Mouse (Mus musculus): ENCODE measurements around the gene Dst. TPM values are rescaled to one million over a fixed set of nuclear protein-coding genes. Genes with fewer than 3 reads are reported as not detected.

Gene Dst
- polyA plus RNA-seq, 1 experiment from 2014 or later: 3.3 TPM

DNA sequence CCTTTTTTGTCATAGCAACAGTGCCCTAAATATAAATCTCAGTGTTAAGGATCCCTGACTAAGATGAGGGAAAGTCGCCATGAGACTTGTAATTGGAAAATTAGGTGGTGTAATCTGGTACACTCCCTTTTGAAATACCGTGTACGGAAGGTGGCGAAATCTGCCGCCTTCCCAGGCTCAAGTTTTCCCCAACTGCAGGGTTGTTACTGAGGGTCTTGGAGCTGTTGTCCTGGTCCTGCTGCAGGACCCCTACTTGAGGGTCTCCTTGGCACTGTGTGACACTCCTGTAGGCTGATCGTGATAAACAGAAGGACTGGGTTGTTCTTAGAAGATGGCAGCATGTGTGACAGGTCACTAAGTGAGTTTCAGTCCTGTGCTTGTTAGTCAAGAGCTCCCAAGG lies 169.9 kb downstream of the Dst start:
- peaks cover 3% of the 10 kb centered on the region; the same call in 1 of the 2 replicates for H3K4me1 ChIP-seq (replicated peaks)
- no peaks in the 10 kb centered on the region for H3K9me3 ChIP-seq (replicated peaks)
- 76% methylated on average over 6 of the region's 6 CpGs for WGBS (ENCODE audit: insufficient replicate concordance)
- ATAC-seq (ENCODE audit: low read depth) (no peak), DNase-seq (no peak)
- no peak overlapping the region for H3K4me2 ChIP-seq
- H3K27ac ChIP-seq: no peak overlapping the region
- H3K9ac ChIP-seq: no peak overlapping the region
- H3K4me3 ChIP-seq (replicated peaks): no peak overlapping the region
- H3K36me3 ChIP-seq: no peaks in the 10 kb centered on the region
- no peaks in the 10 kb centered on the region for H3K27me3 ChIP-seq

DNA sequence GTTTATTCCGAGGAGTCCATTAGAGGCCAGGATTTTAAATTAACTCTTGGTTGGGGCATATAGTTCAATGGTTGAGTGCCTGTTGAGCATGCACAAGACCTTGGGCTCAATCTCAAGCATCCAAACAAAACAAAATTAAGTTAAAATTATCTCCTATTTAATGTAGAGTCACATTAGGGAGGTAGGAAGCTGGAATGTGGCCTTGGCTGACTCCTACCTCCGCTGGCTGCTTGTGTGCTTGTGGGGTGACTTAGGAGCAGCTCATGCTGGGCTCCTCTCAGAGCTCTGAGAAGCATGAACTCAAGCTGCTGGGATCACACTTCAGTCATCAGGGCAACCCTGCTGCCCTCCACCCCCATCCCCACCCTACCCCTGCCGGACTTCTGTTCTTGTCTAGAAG lies 181.0 kb downstream of the Dst start:
- ATAC-seq (ENCODE audit: low read depth) (no peak), DNase-seq (no peak)
- no peak overlapping the region for H3K9ac ChIP-seq
- H3K4me1 ChIP-seq (replicated peaks): no peaks in the 10 kb centered on the region
- H3K27ac ChIP-seq: no peak overlapping the region
- H3K36me3 ChIP-seq: 0 out of 2 replicates have a peak, but pooled peaks cover 5% of the 10 kb centered on the region
- H3K27me3 ChIP-seq: no peaks in the 10 kb centered on the region
- no peak overlapping the region for H3K4me3 ChIP-seq (replicated peaks)
- WGBS (ENCODE audit: insufficient replicate concordance): 71% methylated on average over 3 of the region's 3 CpGs
- H3K4me2 ChIP-seq: no peak overlapping the region
- H3K9me3 ChIP-seq (replicated peaks): no peaks in the 10 kb centered on the region

DNA sequence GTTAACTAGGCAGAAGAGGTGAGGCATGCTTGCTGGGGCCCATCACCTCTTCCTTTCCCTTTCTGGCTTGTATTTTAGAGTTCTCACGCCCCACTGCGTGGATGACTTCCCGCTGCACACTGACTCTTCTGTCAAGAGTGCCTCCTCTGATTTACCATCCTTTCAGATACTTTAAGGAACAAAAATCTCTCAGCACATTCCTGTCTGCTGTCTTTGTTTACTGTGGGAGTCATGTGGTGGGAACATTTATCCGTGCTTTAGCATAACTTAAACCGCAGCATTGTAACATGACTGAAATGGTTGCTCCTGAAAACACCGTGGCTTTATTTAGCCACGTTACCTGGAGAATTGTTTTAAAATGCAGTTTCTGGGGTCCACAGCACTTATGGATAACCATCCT lies 182.7 kb downstream of the Dst start:
- 66% methylated on average over 7 of the region's 7 CpGs for WGBS (ENCODE audit: insufficient replicate concordance)
- Histone ChIP-seq H3K27me3 (no peaks in the 10 kb centered on the region), H3K9me3 (replicated peaks) (no peaks in the 10 kb centered on the region), H3K4me1 (replicated peaks) (no peaks in the 10 kb centered on the region), H3K27ac (no peak overlapping the region), H3K9ac (no peak overlapping the region), H3K4me2 (no peak overlapping the region), H3K4me3 (replicated peaks) (no peak overlapping the region), H3K36me3 (0 out of 2 replicates have a peak, but pooled peaks cover 5% of the 10 kb centered on the region)
- DNase-seq (no peak), ATAC-seq (ENCODE audit: low read depth) (no peak)

DNA sequence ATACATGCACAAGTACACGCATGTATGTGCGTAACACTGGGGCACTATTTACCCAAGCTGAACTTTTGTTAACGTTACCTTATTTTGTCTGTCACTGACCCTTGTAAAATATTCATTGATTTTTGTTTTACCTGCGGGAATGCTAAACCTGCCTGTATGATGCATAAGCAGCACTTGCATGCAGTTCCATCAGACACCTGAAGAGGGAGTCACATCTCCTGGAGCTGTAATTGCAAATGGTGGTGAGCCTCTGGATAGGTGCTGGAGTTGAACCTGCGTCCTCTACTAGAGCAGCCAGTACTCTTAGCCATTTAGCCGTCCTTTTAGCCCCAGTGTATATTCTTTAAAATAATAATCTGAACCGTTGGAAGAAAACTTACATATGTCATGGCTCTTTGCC lies 185.6 kb downstream of the Dst start:
- Histone ChIP-seq H3K27ac (no peak overlapping the region), H3K4me2 (no peak overlapping the region), H3K4me1 (replicated peaks) (no peaks in the 10 kb centered on the region), H3K9ac (no peak overlapping the region), H3K27me3 (no peaks in the 10 kb centered on the region), H3K4me3 (replicated peaks) (no peak overlapping the region), H3K36me3 (no peaks in the 10 kb centered on the region), H3K9me3 (replicated peaks) (no peaks in the 10 kb centered on the region)
- no peak for ATAC-seq (ENCODE audit: low read depth)
- 69% methylated on average over 7 of the region's 7 CpGs for WGBS (ENCODE audit: insufficient replicate concordance)
- DNase-seq: no peak

DNA sequence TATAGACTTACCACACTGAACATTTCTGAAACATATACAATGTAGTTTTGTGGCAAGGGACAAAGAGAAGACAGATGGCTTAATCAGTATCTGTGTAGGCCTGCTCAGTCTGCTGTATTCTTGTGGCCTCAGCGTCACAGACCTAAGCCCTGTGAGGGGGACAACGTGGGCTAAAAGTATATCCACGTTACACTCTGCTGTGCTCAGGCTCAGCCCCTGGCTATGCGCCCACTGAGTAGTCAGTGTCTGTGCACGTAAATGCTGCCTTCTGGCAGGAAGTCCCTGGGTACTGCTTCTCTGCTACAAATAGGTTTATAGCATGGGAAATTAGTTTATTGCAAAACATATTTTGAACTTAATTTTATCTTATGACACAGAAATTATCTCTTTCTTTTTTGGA lies 186.3 kb downstream of the Dst start:
- no peaks in the 10 kb centered on the region for H3K9me3 ChIP-seq (replicated peaks)
- no peaks in the 10 kb centered on the region for H3K4me1 ChIP-seq (replicated peaks)
- H3K36me3 ChIP-seq: no peaks in the 10 kb centered on the region
- no peaks in the 10 kb centered on the region for H3K27me3 ChIP-seq
- H3K4me3 ChIP-seq (replicated peaks): no peak overlapping the region
- 65% methylated on average over 5 of the region's 5 CpGs for WGBS (ENCODE audit: insufficient replicate concordance)
- no peak overlapping the region for H3K4me2 ChIP-seq
- H3K27ac ChIP-seq: no peak overlapping the region
- no peak overlapping the region for H3K9ac ChIP-seq
- DNase-seq (no peak), ATAC-seq (ENCODE audit: low read depth) (no peak)

DNA sequence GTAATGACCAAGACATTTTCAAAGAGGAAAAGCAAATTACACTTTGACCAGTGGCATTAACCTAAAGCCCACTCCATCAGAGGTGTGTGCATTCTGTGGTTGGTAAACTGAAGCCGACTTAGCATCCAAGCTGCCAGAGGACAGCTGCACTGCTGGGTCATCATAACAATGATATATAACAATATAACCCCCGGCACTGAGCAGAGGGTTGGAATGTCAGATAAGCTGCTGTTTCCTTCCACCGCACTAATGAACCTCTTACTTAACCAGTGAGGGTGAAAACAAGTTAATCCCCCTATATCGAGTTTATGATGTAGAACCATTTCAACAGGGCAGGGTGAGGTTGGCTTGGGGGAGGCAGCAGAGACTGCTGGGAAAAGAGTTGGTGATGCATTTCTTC lies 187.1 kb downstream of the Dst start:
- Histone ChIP-seq H3K9ac (no peak overlapping the region), H3K27me3 (no peaks in the 10 kb centered on the region), H3K27ac (no peak overlapping the region), H3K4me3 (replicated peaks) (no peak overlapping the region), H3K4me1 (replicated peaks) (no peaks in the 10 kb centered on the region), H3K36me3 (no peaks in the 10 kb centered on the region), H3K9me3 (replicated peaks) (no peaks in the 10 kb centered on the region), H3K4me2 (no peak overlapping the region)
- 45% methylated on average over 4 of the region's 4 CpGs for WGBS (ENCODE audit: insufficient replicate concordance)
- DNase-seq: no peak
- no peak for ATAC-seq (ENCODE audit: low read depth)

DNA sequence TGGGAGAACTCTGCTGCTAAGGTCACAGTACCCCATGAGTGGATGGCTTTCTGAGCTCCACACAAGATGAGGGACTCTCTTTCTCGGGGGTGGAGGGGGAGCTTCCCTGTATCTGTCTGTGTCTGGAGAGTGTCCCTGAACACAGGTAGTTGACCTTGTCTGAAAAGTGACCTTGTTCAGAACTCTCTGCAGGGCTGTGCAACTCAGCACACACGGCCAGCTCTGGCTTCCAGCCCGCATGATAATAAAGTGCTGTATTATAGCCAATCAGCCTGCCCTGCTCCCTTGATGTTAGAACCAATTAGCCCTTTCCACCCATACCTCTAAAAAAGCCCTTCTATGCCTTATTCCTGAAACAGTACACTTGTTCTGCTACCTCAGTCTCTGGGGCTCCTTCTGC lies 188.9 kb downstream of the Dst start:
- DNase-seq (no peak), ATAC-seq (ENCODE audit: low read depth) (no peak)
- Histone ChIP-seq H3K9ac (no peak overlapping the region), H3K36me3 (no peaks in the 10 kb centered on the region), H3K27me3 (no peaks in the 10 kb centered on the region), H3K4me2 (no peak overlapping the region), H3K4me3 (replicated peaks) (no peak overlapping the region), H3K27ac (no peak overlapping the region), H3K4me1 (replicated peaks) (no peaks in the 10 kb centered on the region), H3K9me3 (replicated peaks) (no peaks in the 10 kb centered on the region)
- WGBS (ENCODE audit: insufficient replicate concordance): 58% methylated on average over 3 of the region's 3 CpGs

DNA sequence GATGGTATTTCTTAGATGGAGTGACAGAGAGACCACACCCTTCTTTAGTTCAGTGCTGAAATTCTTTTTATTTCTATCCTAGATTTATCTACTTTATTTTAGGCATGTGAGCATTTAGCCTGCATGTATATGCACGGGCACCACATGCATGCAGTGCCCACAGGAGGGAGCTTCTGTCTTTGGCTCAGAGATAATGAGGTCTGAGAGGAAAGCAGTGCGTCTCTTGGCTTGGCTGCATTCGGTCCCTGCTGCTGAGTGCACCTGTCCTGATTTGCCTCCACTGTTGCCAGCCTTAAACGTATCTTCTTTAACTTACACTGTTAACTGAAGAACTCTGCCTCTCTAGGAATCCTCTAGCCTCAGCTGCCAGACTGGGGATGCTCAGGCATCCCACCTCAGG lies 189.6 kb downstream of the Dst start:
- H3K4me3 ChIP-seq (replicated peaks): no peak overlapping the region
- H3K9ac ChIP-seq: no peak overlapping the region
- no peak for DNase-seq
- no peak overlapping the region for H3K4me2 ChIP-seq
- H3K4me1 ChIP-seq (replicated peaks): no peaks in the 10 kb centered on the region
- no peak overlapping the region for H3K27ac ChIP-seq
- no peaks in the 10 kb centered on the region for H3K9me3 ChIP-seq (replicated peaks)
- ATAC-seq (ENCODE audit: low read depth): no peak
- no peaks in the 10 kb centered on the region for H3K36me3 ChIP-seq
- H3K27me3 ChIP-seq: no peaks in the 10 kb centered on the region
- 58% methylated on average over 4 of the region's 4 CpGs for WGBS (ENCODE audit: insufficient replicate concordance)

DNA sequence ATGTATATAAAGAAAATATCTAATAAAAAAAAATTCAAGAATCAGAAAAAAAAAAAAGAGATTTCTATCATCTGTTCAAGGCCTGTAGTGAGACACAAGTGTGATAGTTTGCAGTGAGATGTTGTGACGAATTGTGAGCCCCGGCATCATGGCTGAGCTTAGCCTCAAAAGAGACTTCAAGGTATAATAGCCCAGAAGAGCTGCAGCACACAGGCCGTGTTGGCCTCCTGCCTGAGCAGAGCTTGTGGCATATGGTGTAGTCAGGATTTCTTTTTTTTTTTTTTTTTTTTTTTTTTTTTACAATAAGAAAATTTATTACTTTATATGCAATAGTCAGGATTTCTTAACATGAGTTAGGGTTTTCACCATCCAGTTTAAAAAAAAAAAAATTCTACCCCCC lies 191.4 kb downstream of the Dst start:
- Histone ChIP-seq H3K4me3 (replicated peaks) (no peak overlapping the region), H3K9me3 (replicated peaks) (no peaks in the 10 kb centered on the region), H3K27ac (no peak overlapping the region), H3K36me3 (no peaks in the 10 kb centered on the region), H3K9ac (no peak overlapping the region), H3K4me2 (no peak overlapping the region), H3K27me3 (no peaks in the 10 kb centered on the region), H3K4me1 (replicated peaks) (no peaks in the 10 kb centered on the region)
- DNase-seq (no peak), ATAC-seq (ENCODE audit: low read depth) (no peak)
- WGBS (ENCODE audit: insufficient replicate concordance): 68% methylated on average over 3 of the region's 3 CpGs

DNA sequence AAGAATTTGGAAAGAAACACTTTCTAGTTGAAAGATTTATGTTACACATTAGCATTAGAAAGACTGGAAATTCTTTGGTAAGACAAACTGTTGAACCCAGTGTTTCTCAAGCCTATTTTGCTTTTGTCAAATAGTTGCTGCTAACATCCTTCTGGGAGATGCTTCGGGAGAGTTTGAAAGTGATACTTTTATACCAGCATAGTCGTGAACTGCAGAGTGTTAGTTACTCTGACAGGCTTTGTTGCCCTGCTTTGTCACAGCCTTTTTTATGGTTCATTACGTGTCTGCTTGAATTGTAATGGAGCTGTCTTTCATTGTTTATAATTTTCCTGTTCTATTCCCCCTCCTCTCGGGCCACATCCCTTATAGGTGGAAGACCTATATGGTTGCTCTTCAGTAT lies 192.4 kb downstream of the Dst start:
- Histone ChIP-seq H3K27me3 (no peaks in the 10 kb centered on the region), H3K36me3 (no peaks in the 10 kb centered on the region), H3K4me2 (no peak overlapping the region), H3K27ac (no peak overlapping the region), H3K4me3 (replicated peaks) (no peak overlapping the region), H3K9ac (no peak overlapping the region), H3K9me3 (replicated peaks) (no peaks in the 10 kb centered on the region), H3K4me1 (replicated peaks) (peaks cover 5% of the 10 kb centered on the region)
- 51% methylated on average over 4 of the region's 4 CpGs for WGBS (ENCODE audit: insufficient replicate concordance)
- ATAC-seq (ENCODE audit: low read depth): no peak
- DNase-seq: no peak

DNA sequence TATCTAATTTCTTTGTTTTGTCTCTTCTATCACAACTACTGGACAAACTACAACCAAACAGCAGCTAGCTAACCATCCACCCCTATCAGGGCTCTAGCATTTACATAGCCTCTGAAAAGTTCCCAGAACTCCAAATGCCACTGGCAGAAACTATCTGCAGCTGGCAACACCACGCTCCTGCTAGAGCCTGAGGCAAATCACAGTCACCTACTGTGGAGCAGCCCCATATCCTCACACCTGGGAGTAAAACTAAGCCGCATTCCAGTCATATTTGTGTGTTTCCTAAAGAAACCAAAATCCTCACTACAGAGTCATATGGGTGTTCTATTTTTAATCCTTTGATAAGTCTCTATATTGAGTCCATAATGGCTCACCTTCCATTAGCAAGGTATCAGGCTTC lies 194.6 kb downstream of the Dst start:
- Histone ChIP-seq H3K9me3 (replicated peaks) (no peaks in the 10 kb centered on the region), H3K27ac (no peak overlapping the region), H3K4me2 (no peak overlapping the region), H3K36me3 (no peaks in the 10 kb centered on the region), H3K9ac (no peak overlapping the region), H3K4me1 (replicated peaks) (peaks cover 8% of the 10 kb centered on the region), H3K4me3 (replicated peaks) (no peak overlapping the region), H3K27me3 (no peaks in the 10 kb centered on the region)
- ATAC-seq (ENCODE audit: low read depth) (no peak), DNase-seq (no peak)
- WGBS (ENCODE audit: insufficient replicate concordance): 72% methylated on average over 2 of the region's 2 CpGs

DNA sequence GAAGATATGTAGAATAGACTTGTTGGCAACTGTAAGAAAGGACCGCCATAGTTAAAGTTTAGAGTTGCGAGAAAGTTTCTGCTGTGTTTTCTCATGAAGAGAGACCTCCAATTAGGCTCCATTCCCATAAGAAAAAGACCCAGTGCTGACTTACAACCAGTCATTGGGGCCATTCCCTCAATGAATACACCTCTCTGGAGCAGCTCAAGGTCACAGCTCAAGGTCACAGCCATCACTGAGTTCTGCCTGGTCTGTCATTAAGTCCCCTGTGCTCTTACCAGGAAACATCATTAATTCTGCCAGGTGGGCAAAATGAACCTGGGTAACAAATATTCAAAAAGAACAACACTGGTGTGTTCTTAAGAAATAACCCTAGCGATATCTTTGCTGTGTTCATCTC lies 195.2 kb downstream of the Dst start:
- Histone ChIP-seq H3K9me3 (replicated peaks) (no peaks in the 10 kb centered on the region), H3K9ac (no peak overlapping the region), H3K4me3 (replicated peaks) (no peak overlapping the region), H3K36me3 (no peaks in the 10 kb centered on the region), H3K27me3 (no peaks in the 10 kb centered on the region), H3K27ac (peak overlapping the region; percentile 55), H3K4me1 (replicated peaks) (peaks cover 8% of the 10 kb centered on the region), H3K4me2 (0 out of 2 replicates have a peak overlapping the region, but pooled peaks have one; percentile 5)
- WGBS (ENCODE audit: insufficient replicate concordance): 68% methylated on average over 3 of the region's 3 CpGs
- no peak for ATAC-seq (ENCODE audit: low read depth)
- no peak for DNase-seq

All from liver, embryonic 13.5 days (tissue).